Mouse (Mus musculus) left cerebral cortex, postnatal 25 days (tissue): ENCODE measurements around the gene Adamts8. TPM values are rescaled to one million over a fixed set of nuclear protein-coding genes. Genes with fewer than 3 reads are reported as not detected.

ENCODE experiments used
- DNase-seq, 2 experiments: peaks; one replicate each; pipeline ENCODE4 v3.0.0; 2022; ENCODE audit warnings: low spot score in 2 of 2, mixed read lengths in 1 of 2
- intact Hi-C: fragments of 180-260 bp; cut with DNase I; formaldehyde crosslinking; loops from one replicate; pipeline ENCODE4 v1.15.1; 2025
- total RNA-seq, 2 experiments: library from RNA; stranded (reverse); gene quantifications; 2 replicates each; pipeline ENCODE4 v1.2.3; 2021

Adamts8 gene
- total RNA-seq, 2 experiments from 2014 or later, result 4.7 to 5.0 TPM

DNA sequence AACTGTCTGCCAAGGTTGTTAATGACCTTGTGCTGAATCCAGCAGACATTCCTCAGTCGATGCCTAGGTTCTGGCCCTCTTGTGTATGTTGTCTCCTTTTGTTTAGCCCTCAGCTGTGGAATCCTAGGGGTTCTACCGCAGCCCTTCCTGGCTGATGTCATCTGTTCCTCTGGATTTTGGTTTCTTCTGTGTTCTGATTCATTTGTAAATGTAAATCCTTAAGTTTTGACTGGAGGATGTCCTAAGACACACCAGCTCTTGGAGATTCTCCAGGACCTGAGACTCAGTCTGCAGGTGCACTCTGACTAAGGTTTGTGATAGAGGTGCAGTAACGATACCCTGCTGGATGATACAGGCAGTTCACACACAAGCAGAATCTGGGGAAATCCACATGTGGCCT, 27.6 kb downstream of the Adamts8 start:
- no peak for DNase-seq
- intact Hi-C loops, result no loop called here

DNA sequence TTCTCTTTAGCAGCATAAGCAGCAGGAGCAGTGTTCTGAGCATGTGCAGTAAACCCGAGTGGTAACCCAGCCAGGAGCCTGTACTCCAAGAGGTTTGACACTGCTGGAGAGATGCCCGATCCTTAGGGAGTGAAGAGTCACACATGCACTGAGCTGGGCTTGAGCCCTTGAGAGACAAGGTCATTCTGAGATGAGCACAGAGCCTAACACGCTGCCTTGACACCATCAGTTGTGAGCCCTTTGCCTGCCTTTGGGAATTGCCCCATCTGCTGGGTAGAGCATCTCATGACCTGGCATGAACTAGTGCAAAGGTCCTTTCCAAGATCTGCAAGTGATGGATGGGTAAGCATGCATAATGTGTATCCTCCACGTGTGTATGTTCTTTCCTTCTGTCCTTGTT, 29.6 kb downstream of the Adamts8 start:
- DNase-seq, result no peak
- intact Hi-C loops, result no loop called here

DNA sequence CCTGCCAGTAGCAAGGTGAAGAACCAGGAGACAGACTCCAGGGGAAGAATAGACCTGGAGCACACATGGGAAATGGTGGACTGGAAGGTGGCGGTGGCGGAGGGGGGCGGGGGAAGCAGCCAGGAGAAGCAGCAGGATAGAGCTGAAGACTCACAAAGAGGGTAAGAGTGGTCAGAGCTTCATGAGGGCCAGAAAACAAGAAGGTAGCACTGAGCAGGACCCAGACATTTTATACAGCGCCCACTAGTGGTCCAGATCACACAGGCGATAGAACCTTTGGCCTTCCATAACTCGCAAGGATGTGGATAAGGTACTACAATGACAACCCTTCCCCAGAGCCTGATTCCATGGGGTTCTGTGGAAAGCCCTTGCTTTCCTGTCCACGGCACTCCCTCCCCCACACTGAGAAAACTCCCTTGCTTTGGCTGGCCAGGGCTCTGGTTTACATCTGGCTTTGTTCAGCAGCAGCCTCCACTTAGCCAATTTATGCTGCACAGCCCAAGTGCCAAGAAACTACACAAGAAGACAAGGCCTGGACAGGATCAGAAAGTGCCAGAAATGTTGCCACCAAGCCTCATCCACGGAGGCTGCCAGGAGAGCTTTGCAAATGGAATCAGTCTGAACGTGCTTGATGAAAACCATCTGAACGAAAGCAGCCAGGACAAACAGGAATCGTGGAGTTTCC, 34.1 kb downstream of the Adamts8 start:
- DNase-seq, result no peak
- intact Hi-C loops, result no loop called here

DNA sequence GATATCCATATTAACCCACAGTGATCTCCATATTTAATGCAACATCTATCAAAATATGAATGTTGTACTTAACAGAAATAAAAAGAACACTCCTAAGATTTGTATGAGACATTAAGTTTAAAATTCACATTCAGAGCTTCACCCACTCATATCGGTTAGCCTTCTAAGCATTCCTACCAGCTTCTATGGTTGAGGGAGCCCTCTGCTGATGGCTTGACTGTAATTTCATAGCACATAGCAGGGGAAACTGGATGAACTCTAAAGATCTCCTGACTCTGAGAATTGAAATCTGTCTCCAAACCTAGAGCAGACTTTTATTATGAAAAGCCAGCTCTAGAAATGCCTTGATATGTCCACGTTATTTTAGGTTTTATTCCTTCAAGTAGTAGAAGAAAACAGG, 38.1 kb downstream of the Adamts8 start:
- intact Hi-C loops, result no loop called here
- peak in 1 of 2 experiments; percentile 18 for DNase-seq

DNA sequence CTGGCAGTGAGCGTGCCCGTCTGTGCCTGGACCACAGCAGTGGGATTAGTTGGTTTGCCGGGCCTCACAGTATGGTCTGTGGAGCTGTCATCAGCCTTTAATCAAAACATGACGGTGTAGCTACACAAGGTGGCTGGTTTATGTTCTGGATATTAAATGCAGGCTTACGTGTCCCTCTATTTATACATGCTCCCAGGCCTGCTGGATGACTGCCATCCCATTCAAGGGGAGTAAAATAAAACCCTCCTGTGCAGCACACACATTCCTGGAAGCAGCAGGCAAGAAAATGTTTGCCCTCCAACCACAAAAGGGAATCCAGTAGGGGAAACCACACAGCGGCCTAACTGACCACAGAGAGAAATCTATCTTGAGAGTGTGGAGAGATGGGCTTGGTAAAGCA, 43.4 kb downstream of the Adamts8 start:
- DNase-seq, result no peak
- intact Hi-C loops, result no loop called here

DNA sequence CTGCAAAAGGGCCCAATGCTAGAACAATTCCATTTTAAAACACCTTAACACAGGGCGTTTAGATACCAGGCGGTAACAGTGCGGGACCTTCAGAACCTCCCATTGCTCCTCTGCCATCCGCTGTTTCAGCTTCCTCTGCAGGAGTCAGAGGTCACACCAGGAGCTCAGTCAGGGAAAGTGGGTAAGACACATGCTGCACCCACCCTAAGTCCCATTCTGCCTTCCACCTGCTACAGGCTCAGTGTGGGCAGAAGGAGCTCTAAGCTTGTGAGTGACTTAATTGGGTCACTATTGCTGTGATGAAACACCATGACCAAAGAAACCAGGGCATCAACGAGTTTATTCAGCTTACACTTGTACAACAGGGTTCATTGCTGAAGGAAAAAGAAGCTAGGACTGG, 50.7 kb downstream of the Adamts8 start:
- intact Hi-C loops, result no loop called here
- no peak for DNase-seq

DNA sequence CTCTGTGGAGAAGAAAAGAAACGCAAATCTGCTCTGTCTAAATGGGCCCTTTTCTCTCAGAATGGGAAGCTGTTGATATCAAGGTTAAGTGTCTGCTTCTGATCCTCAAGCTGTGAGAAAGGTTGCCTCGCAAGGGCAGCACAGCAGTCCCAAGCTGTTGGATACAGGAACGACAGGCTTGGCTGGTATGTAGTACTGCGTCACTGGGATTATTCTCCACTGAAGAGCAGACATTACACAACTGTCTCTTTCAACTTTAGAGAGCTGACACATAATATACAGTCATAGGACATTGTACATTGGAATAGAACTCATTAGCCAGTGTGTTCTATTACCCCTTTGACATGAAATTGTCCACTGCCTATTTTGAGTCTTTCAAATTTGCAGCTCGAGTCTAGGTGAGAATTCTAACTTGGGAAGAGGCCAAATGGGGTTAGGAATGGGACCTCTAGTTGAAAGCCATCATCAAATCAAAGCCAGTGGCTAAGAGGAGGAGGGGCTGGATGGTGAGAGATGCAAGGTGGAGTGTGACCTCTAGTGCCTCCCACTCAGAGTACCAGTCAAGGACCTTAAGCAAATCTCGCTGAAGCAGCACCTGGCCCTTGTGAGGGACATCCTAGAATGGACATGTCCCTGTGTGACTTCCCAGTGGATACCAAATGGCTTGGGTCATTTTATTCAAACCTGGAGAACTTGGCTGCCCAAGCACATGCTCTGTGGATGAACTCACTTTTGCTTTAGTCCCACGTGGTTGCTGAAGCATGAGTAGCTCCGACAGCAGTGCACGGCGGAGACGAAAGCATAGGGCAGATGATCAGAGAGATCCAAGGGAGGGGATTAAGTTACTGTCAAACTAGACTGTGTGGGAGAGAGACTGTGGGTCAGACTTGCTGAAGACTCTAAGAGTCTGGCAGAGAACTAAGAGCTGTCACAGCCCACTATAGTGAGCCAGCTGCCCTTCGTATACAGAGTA, 54.5 kb downstream of the Adamts8 start:
- DNase-seq, result no peak
- intact Hi-C loops, result no loop called here

DNA sequence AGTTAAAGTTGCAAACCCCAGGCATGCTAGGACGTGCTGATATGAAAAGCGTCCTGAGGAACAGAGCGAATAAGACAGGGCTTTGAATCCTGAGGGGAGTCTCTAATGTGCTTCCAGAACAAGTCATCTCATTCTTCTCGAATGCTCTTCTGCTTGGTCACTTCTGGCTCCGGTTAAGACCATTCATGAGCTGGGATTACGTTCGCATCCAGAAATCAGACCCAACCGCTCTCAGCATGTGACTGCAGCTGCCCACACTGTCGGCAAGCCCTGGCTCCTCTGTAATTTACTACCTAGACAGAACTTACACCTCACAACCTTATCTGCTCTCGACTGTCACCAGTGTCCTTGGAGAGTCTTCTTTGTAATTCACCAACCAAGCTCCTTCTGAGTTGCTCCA, 58.3 kb downstream of the Adamts8 start:
- DNase-seq, result no peak
- intact Hi-C loops, result no loop called here

DNA sequence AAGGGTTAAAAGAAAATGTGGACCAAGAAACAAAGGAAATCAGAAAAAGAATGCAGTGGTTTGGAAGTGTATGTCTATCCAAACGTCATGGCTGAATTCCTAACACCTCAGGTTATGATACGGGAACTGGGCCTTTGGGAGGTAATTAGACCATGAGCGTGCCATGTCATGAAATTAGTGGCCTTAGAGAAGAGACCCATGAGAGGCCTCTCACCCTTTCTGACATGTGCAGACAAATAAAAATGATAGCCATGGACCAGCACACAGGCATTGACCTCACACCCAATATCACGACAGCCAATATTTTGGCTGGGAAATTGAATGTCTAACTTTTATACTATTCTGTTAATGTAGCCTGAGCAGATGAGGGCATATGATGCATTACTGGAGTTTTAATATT, 60.2 kb downstream of the Adamts8 start:
- DNase-seq, result no peak
- intact Hi-C loops, result no loop called here

DNA sequence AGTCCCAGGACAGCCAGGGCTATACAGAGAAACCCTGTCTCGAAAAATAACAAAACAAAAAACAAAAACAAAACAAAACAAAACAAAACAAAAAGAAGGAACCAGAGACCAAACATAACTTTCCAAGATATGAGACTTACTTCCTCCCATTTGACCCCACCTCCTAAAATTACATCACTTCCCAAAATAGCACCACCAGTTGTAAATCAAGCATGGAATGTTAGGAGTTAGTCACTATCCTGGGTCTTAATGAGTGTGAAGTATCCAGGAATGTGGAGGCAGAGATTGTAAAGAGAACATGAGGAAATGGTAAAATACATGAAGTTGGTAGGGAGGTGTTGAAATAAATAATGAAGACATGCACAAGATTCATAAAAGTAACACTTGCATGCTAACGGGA, 67.0 kb downstream of the Adamts8 start:
- intact Hi-C loops, result no loop called here
- DNase-seq, result no peak

DNA sequence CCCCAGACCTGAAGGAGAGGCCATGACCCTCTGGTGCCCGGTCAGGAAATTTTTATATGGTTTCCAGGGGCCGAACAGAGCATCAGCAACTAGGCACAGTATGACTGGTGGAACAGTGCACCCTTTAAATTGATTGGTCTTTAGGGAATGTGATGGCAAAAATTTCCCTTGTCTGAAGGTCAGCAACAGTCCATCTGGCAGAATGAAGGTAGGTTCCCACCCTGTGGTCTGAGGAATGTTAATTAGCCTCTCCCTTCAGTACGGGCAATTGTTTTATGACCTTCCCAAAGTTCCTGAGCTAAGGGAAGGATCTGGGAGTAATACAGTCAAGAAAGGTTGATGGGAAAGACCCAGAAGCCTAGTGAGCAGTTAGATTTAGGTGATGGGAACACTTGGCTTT, 67.7 kb downstream of the Adamts8 start:
- intact Hi-C loops, result no loop called here
- DNase-seq, result no peak

DNA sequence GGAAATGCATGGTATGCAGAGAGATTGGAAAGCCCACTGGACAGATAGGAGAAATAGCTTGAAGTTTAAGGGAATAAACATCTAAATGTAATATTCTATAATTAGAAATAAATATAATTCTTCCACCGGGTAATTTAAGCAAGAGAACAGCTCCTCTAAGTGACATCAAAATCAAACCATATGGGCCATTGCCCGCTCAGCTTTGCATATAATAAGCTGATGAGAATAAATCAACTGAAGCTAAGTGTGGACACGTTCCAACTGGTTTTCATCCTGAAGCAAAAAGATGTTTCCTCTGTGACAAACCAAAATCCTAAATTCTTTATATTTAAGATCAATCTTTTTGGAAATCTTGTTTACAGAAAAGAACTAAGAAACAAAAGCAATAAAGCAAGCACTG, 68.4 kb downstream of the Adamts8 start:
- peak in 1 of 2 experiments; percentile 42 for DNase-seq
- intact Hi-C loops, result no loop called here

DNA sequence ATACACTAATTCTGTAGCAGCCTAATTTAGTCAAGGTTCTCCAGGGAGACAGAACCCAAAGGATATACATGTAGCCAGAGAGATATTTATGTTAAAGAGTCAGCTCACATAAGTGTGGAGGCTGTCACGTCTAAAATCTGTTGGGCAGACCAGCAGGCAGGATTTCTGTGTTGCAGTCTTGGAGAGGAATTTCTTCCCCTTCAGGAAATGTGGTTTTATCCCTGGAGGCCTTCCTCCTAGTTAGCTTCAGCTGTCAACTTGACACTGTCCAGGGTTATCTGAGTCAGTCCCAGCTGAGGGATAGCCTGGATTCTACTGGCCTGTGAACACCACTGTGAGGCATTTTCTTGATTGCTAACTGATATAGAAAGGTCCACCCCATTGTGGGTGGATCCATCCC, 69.2 kb downstream of the Adamts8 start:
- DNase-seq, result peak; percentile 7 to 58
- intact Hi-C loops, result no loop called here

DNA sequence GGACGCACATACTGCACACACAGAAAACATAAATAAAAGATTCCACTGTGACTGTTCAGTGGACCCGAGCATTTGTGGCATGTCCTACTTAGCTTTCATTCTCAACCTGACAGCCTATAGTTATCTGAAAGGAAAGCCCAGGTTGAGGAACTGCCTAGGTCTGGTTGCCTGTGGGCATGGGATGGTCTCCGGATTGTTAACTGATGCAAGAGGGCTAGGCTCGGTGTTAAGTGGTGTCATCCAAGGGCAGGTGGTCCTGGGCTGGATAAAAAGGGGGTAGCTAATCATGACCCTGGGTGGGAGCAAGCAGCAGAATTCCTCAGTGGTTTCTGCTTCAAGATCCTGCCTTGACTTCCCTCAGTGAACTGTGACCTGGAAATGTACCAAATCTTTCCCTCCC, 70.3 kb downstream of the Adamts8 start:
- intact Hi-C loops, result no loop called here
- no peak for DNase-seq

DNA sequence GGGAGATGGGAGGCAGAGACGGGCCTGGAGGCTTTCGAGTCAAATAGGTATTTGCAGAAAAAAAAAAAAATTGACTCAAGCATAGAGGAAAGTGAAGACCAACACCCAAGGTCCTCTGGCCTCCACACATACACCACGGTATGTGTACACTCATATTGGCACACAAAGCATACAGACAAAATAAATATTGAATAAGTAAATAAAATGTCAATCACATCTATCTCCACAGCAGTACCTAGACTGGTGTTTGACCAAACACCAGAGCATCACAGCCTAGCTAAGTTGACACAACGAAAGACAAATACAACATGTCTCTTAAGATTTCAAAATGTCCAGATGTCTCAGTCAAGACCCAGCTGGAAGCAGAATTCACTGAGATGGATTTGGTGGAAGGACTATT, 71.1 kb downstream of the Adamts8 start:
- intact Hi-C loops, result no loop called here

More for the DNA sequence above, 71.1 kb downstream of the Adamts8 start:
- no peak for DNase-seq

Other genes with a start within 250 kb of the Adamts8 start
- gene Adamts15, start 20.1 kb upstream of the Adamts8 start, total RNA-seq, result 1 to 10 TPM; 6.0 TPM
- gene Zbtb44, start 88.1 kb downstream of the Adamts8 start, total RNA-seq, result 10 to 100 TPM; 39.8 to 42.1 TPM
- 1 to 10 TPM in 1 of 2 experiments, under 1 TPM in 1; 0.60 to 1.3 TPM for gene St14, start 189.3 kb downstream of the Adamts8 start, total RNA-seq